ENCODE assay signal across 11 mouse cellular contexts in genomic region chr11:116117819-116118218, GRCm38 (mm10). TPM values are rescaled to one million over a fixed set of nuclear protein-coding genes. Genes with fewer than 3 reads are reported as not detected.
DNase-seq lines count a peak whose midpoint lies in the region; ATAC-seq and TF ChIP-seq lines count a peak whose summit lies in the region.
"Had no signal": no experiment of that assay in that cellular context is flagged by ENCODE, and none has a peak within 500 bp of the region (broad histone marks: within the 10 kb centered on the region; RNA-seq: fewer than 3 reads in every experiment).

No protein-coding gene starts in this region.

- TF ChIP-seq POLR2A in kidney, adult 2 months (IDR thresholded peaks at IDR 0.05; ENCODE audit: low read depth, low read length) = no peak
- no peak for TF ChIP-seq POLR2A in bone marrow, adult 2 months (IDR thresholded peaks at IDR 0.05; ENCODE audit: borderline replicate concordance, control insufficient read depth, low read depth, low read length)

- no peak overlapping the region for H3K4me3 ChIP-seq in kidney, adult 2 months (ENCODE audit: insufficient read depth, low read depth, low read length)
- no peak overlapping the region for H3K4me3 ChIP-seq in midbrain, postnatal 0 days (ENCODE audit: low read depth, low read length)
- no peak overlapping the region for H3K4me3 ChIP-seq in midbrain, embryonic 16.5 days (ENCODE audit: low read depth, low read length)
- no peak overlapping the region for H3K4me3 ChIP-seq in bone marrow, adult 2 months (replicated peaks; ENCODE audit: control insufficient read depth, low read depth, low read length)
- no peak overlapping the region for H3K4me3 ChIP-seq in midbrain, embryonic 11.5 days (ENCODE audit: low read depth, low read length)
- H3K4me3 ChIP-seq in forebrain, embryonic 15.5 days = no peak overlapping the region

- no peak for ATAC-seq in midbrain, postnatal 0 days (ENCODE audit: low FRiP score)
- ATAC-seq in midbrain, embryonic 16.5 days = no peak
- ATAC-seq in midbrain, embryonic 11.5 days (ENCODE audit: low FRiP score) = no peak
- ATAC-seq in forebrain, embryonic 15.5 days (replicated peaks) = no peak

- 0 out of 2 replicates have a peak, but pooled peaks have one; percentile 24 for TF ChIP-seq CTCF in kidney, adult 2 months (conservative IDR thresholded peaks at IDR 0.05; ENCODE audit: insufficient read depth, insufficient read length, low read depth, low read length)
- peak; percentile 43 for TF ChIP-seq CTCF in midbrain, postnatal 0 days (IDR thresholded peaks at IDR 0.05)
- peak; percentile 10; the same call in 1 of the 2 replicates for TF ChIP-seq CTCF in bone marrow, adult 2 months (IDR thresholded peaks at IDR 0.05; ENCODE audit: control insufficient read depth, insufficient read depth, low read length)

- H3K27ac ChIP-seq in kidney, adult 2 months (ENCODE audit: insufficient read depth, low read depth, low read length) = no peak overlapping the region
- no peak overlapping the region for H3K27ac ChIP-seq in midbrain, postnatal 0 days (ENCODE audit: low read depth, low read length)
- H3K27ac ChIP-seq in midbrain, embryonic 16.5 days (ENCODE audit: low read length) = no peak overlapping the region
- no peak overlapping the region for H3K27ac ChIP-seq in bone marrow, adult 2 months (ENCODE audit: control insufficient read depth, insufficient read depth, low read depth, low read length, poor library complexity)
- no peak overlapping the region for H3K27ac ChIP-seq in midbrain, embryonic 11.5 days (ENCODE audit: low read depth, low read length)
- no peak overlapping the region for H3K27ac ChIP-seq in forebrain, embryonic 15.5 days (replicated peaks)
- H3K27ac ChIP-seq: neural tube, embryonic 12.5 days had no signal

- peak; percentile 40 for DNase-seq in kidney, adult 2 months
- no peak for DNase-seq in kidney, adult 18-20 months
- no peak for DNase-seq in midbrain, postnatal 0 days (ENCODE audit: low spot score)
- DNase-seq in splenic B cell, adult 2 months (ENCODE audit: low read depth, low spot score) = peak; percentile 45
- DNase-seq in midbrain, embryonic 11.5 days (ENCODE audit: low spot score, missing footprints) = no peak
- DNase-seq: cerebellum, postnatal 36 days; liver had no signal

- no peak overlapping the region for H3K9ac ChIP-seq in midbrain, postnatal 0 days (replicated peaks; ENCODE audit: low read length, poor library complexity, severe bottlenecking)
- no peak overlapping the region for H3K9ac ChIP-seq in midbrain, embryonic 16.5 days (ENCODE audit: low read depth, low read length)
- H3K9ac ChIP-seq in midbrain, embryonic 11.5 days (ENCODE audit: low read length) = no peak overlapping the region
- H3K9ac ChIP-seq in forebrain, embryonic 15.5 days (replicated peaks) = no peak overlapping the region
- H3K9ac ChIP-seq: neural tube, embryonic 12.5 days had no signal

- H3K4me2 ChIP-seq in midbrain, postnatal 0 days (ENCODE audit: low read depth, low read length, poor library complexity, severe bottlenecking) = no peak overlapping the region
- no peak overlapping the region for H3K4me2 ChIP-seq in midbrain, embryonic 16.5 days (ENCODE audit: low read length)
- no peak overlapping the region for H3K4me2 ChIP-seq in midbrain, embryonic 11.5 days
- H3K4me2 ChIP-seq in forebrain, embryonic 15.5 days (replicated peaks) = no peak overlapping the region
- H3K4me2 ChIP-seq: neural tube, embryonic 12.5 days had no signal

- no peaks in the 10 kb centered on the region for H3K4me1 ChIP-seq in kidney, adult 2 months (ENCODE audit: control insufficient read depth, insufficient read depth, low read length)
- H3K4me1 ChIP-seq in midbrain, postnatal 0 days (ENCODE audit: insufficient read depth, low read length) = no peaks in the 10 kb centered on the region
- H3K4me1 ChIP-seq in midbrain, embryonic 16.5 days (ENCODE audit: control insufficient read depth, insufficient read depth, low read length) = no peaks in the 10 kb centered on the region
- no peaks in the 10 kb centered on the region; the same call in 1 of the 2 replicates for H3K4me1 ChIP-seq in bone marrow, adult 2 months (ENCODE audit: control insufficient read depth, insufficient read depth, low read length)
- peaks cover 7% of the 10 kb centered on the region for H3K4me1 ChIP-seq in midbrain, embryonic 11.5 days (ENCODE audit: control insufficient read depth, insufficient read depth, low read length)
- H3K4me1 ChIP-seq in forebrain, embryonic 15.5 days = no peaks in the 10 kb centered on the region
- H3K4me1 ChIP-seq: neural tube, embryonic 12.5 days had no signal

- no peaks in the 10 kb centered on the region; the same call in 1 of the 2 replicates for H3K36me3 ChIP-seq in kidney, adult 2 months (ENCODE audit: control insufficient read depth, insufficient read depth, low read length)
- H3K36me3 ChIP-seq in midbrain, postnatal 0 days (ENCODE audit: insufficient read depth, low read length) = no peaks in the 10 kb centered on the region
- H3K36me3 ChIP-seq in midbrain, embryonic 16.5 days (ENCODE audit: control insufficient read depth, insufficient read depth, low read length) = no peaks in the 10 kb centered on the region
- H3K36me3 ChIP-seq in splenic B cell, adult 2 months (ENCODE audit: control insufficient read depth, insufficient read depth, low read length, poor library complexity, severe bottlenecking) = peaks cover 12% of the 10 kb centered on the region
- H3K36me3 ChIP-seq in midbrain, embryonic 11.5 days (ENCODE audit: control insufficient read depth, insufficient read depth, low read length) = no peaks in the 10 kb centered on the region
- H3K36me3 ChIP-seq in forebrain, embryonic 15.5 days = no peaks in the 10 kb centered on the region
- H3K36me3 ChIP-seq: neural tube, embryonic 12.5 days had no signal

- no peaks in the 10 kb centered on the region for H3K9me3 ChIP-seq in midbrain, postnatal 0 days (ENCODE audit: low read length)
- no peaks in the 10 kb centered on the region for H3K9me3 ChIP-seq in midbrain, embryonic 16.5 days (replicated peaks; ENCODE audit: control insufficient read depth, low read length, poor library complexity, severe bottlenecking)
- no peaks in the 10 kb centered on the region for H3K9me3 ChIP-seq in midbrain, embryonic 11.5 days (ENCODE audit: control insufficient read depth, low read length)
- H3K9me3 ChIP-seq in forebrain, embryonic 15.5 days = no peaks in the 10 kb centered on the region
- H3K9me3 ChIP-seq: neural tube, embryonic 12.5 days had no signal

- no peaks in the 10 kb centered on the region for H3K27me3 ChIP-seq in kidney, adult 2 months (replicated peaks; ENCODE audit: control insufficient read depth, insufficient read depth, low read length)
- no peaks in the 10 kb centered on the region for H3K27me3 ChIP-seq in midbrain, postnatal 0 days (ENCODE audit: insufficient read depth, low read length)
- no peaks in the 10 kb centered on the region for H3K27me3 ChIP-seq in midbrain, embryonic 16.5 days (ENCODE audit: control insufficient read depth, insufficient read depth, low read depth, low read length)
- H3K27me3 ChIP-seq in splenic B cell, adult 2 months (ENCODE audit: control insufficient read depth, insufficient read depth, low read length, poor library complexity, severe bottlenecking) = no peaks in the 10 kb centered on the region
- H3K27me3 ChIP-seq in midbrain, embryonic 11.5 days (ENCODE audit: control insufficient read depth, insufficient read depth, low read length) = no peaks in the 10 kb centered on the region
- no peaks in the 10 kb centered on the region for H3K27me3 ChIP-seq in forebrain, embryonic 15.5 days
- H3K27me3 ChIP-seq: neural tube, embryonic 12.5 days had no signal

RNA-seq across cellular contexts. Expression of gene Trim47, which starts 9.2 kb away (rescaled TPM):
- 34.9 and 39.6 TPM in 2 replicates for polyA plus RNA-seq in kidney, adult 2 months (2012; rRNA removed)
- 12.6 and 16.8 TPM in 2 replicates for total RNA-seq in midbrain, postnatal 0 days (2014; rRNA removed)
- 9.0 and 11.7 TPM in 2 replicates for polyA plus RNA-seq in midbrain, postnatal 0 days (2015; fragmentation: Nextera tagmentation; extraction: Ambion mirVana)
- polyA plus RNA-seq in midbrain, embryonic 16.5 days (2015; fragmentation: Nextera tagmentation; extraction: Ambion mirVana) = 9.5 and 12.7 TPM in 2 replicates
- 3.1 and 8.9 TPM in 2 replicates for polyA plus RNA-seq in bone marrow, adult 2 months (2011; ENCODE audit: insufficient read depth, insufficient read length, low replicate concordance, missing spikeins)
- 2.7 TPM in 2 replicates for polyA plus RNA-seq in midbrain, embryonic 11.5 days (2014; fragmentation: Nextera tagmentation; extraction: Ambion mirVana)
- 7.0 and 7.7 TPM in 2 replicates for polyA plus RNA-seq in forebrain, embryonic 15.5 days (2015; fragmentation: Nextera tagmentation; extraction: Ambion mirVana)

RNA-seq across cellular contexts. Expression of gene Trim65, which starts 13.1 kb away (rescaled TPM):
- polyA plus RNA-seq in kidney, adult 2 months (2012; rRNA removed) = 9.5 and 9.6 TPM in 2 replicates
- total RNA-seq in midbrain, postnatal 0 days (2014; rRNA removed) = 5.7 and 7.6 TPM in 2 replicates
- polyA plus RNA-seq in midbrain, postnatal 0 days (2015; fragmentation: Nextera tagmentation; extraction: Ambion mirVana) = 2.3 TPM in 2 replicates
- 2.2 and 2.3 TPM in 2 replicates for polyA plus RNA-seq in midbrain, embryonic 16.5 days (2015; fragmentation: Nextera tagmentation; extraction: Ambion mirVana)
- 5.2 and 8.2 TPM in 2 replicates for polyA plus RNA-seq in bone marrow, adult 2 months (2011; ENCODE audit: insufficient read depth, insufficient read length, low replicate concordance, missing spikeins)
- 1.3 TPM in 2 replicates for polyA plus RNA-seq in midbrain, embryonic 11.5 days (2014; fragmentation: Nextera tagmentation; extraction: Ambion mirVana)
- polyA plus RNA-seq in forebrain, embryonic 15.5 days (2015; fragmentation: Nextera tagmentation; extraction: Ambion mirVana) = 1.6 and 1.9 TPM in 2 replicates

RNA-seq across cellular contexts. Expression of gene Mrpl38, which starts 20.8 kb away (rescaled TPM):
- 69.9 and 70.7 TPM in 2 replicates for polyA plus RNA-seq in kidney, adult 2 months (2012; rRNA removed)
- 74.3 and 100 TPM in 2 replicates for total RNA-seq in midbrain, postnatal 0 days (2014; rRNA removed)
- polyA plus RNA-seq in midbrain, postnatal 0 days (2015; fragmentation: Nextera tagmentation; extraction: Ambion mirVana) = 77.0 and 78.7 TPM in 2 replicates
- 80.3 and 84.6 TPM in 2 replicates for polyA plus RNA-seq in midbrain, embryonic 16.5 days (2015; fragmentation: Nextera tagmentation; extraction: Ambion mirVana)
- polyA plus RNA-seq in bone marrow, adult 2 months (2011; ENCODE audit: insufficient read depth, insufficient read length, low replicate concordance, missing spikeins) = 28.0 and 38.3 TPM in 2 replicates
- 96.3 and 97.0 TPM in 2 replicates for polyA plus RNA-seq in midbrain, embryonic 11.5 days (2014; fragmentation: Nextera tagmentation; extraction: Ambion mirVana)
- 77.7 and 78.5 TPM in 2 replicates for polyA plus RNA-seq in forebrain, embryonic 15.5 days (2015; fragmentation: Nextera tagmentation; extraction: Ambion mirVana)

RNA-seq across cellular contexts. Expression of gene Wbp2, which starts 31.0 kb away (rescaled TPM):
- 391 and 392 TPM in 2 replicates for polyA plus RNA-seq in kidney, adult 2 months (2012; rRNA removed)
- total RNA-seq in midbrain, postnatal 0 days (2014; rRNA removed) = 119 and 150 TPM in 2 replicates
- 254 and 267 TPM in 2 replicates for polyA plus RNA-seq in midbrain, postnatal 0 days (2015; fragmentation: Nextera tagmentation; extraction: Ambion mirVana)
- polyA plus RNA-seq in midbrain, embryonic 16.5 days (2015; fragmentation: Nextera tagmentation; extraction: Ambion mirVana) = 159 and 206 TPM in 2 replicates
- polyA plus RNA-seq in bone marrow, adult 2 months (2011; ENCODE audit: insufficient read depth, insufficient read length, low replicate concordance, missing spikeins) = 55.0 and 68.0 TPM in 2 replicates
- 84.9 and 86.8 TPM in 2 replicates for polyA plus RNA-seq in midbrain, embryonic 11.5 days (2014; fragmentation: Nextera tagmentation; extraction: Ambion mirVana)
- 138 and 144 TPM in 2 replicates for polyA plus RNA-seq in forebrain, embryonic 15.5 days (2015; fragmentation: Nextera tagmentation; extraction: Ambion mirVana)

RNA-seq across cellular contexts. Expression of gene Unc13d, which starts 40.1 kb away (rescaled TPM):
- polyA plus RNA-seq in kidney, adult 2 months (2012; rRNA removed) = 1.1 and 2.4 TPM in 2 replicates
- total RNA-seq in midbrain, postnatal 0 days (2014; rRNA removed) = 0.22 and 0.71 TPM in 2 replicates
- polyA plus RNA-seq in midbrain, postnatal 0 days (2015; fragmentation: Nextera tagmentation; extraction: Ambion mirVana) = 0.67 and 0.77 TPM in 2 replicates
- polyA plus RNA-seq in midbrain, embryonic 16.5 days (2015; fragmentation: Nextera tagmentation; extraction: Ambion mirVana) = 0.78 and 0.93 TPM in 2 replicates
- 31.2 and 63.0 TPM in 2 replicates for polyA plus RNA-seq in bone marrow, adult 2 months (2011; ENCODE audit: insufficient read depth, insufficient read length, low replicate concordance, missing spikeins)
- 0.82 and 1.1 TPM in 2 replicates for polyA plus RNA-seq in midbrain, embryonic 11.5 days (2014; fragmentation: Nextera tagmentation; extraction: Ambion mirVana)
- 0.70 and 0.80 TPM in 2 replicates for polyA plus RNA-seq in forebrain, embryonic 15.5 days (2015; fragmentation: Nextera tagmentation; extraction: Ambion mirVana)

Comparison
In these comparisons a context has a peak if more than half of its experiments do, and no peak if none do; other contexts are left out.
1. DNase-seq: peak in kidney, adult 2 months (single experiment) and splenic B cell, adult 2 months (single experiment); none in kidney, adult 18-20 months (single experiment), midbrain, postnatal 0 days (single experiment) and midbrain, embryonic 11.5 days (single experiment).
2. Peak in every context shown above with its lines, with median percentiles within 50 percentile points of each other: CTCF ChIP-seq.